13 mouse cellular contexts compared by ENCODE assay signal in the genomic region with DNA sequence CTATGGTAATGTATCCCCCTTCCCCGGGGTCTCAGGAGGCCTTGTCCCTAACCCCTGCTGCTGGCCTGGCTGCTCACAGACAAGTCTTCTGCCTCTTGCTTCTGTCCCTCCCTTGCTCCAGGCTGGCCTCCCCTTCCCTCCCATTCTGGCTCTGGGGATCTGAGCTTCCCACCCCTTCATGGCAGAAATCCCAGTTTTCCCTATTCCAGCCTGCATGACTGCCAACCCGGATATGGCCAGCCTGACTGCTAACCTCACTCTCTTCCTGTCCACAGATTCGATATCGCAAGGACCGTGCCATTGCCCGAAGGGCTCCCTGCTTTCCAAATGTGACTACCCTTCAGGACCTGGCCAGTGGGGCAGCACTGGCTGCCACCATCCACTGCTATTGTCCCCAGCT. TPM values are rescaled to one million over a fixed set of nuclear protein-coding genes. Genes with fewer than 3 reads are reported as not detected.
DNase-seq lines count a peak whose midpoint lies in the region; ATAC-seq and TF ChIP-seq lines count a peak whose summit lies in the region.
"Had no signal": no experiment of that assay in that cellular context is flagged by ENCODE, and none has a peak within 500 bp of the region (broad histone marks: within the 10 kb centered on the region; RNA-seq: fewer than 3 reads in every experiment).

No protein-coding gene starts in this region.

- 79% methylated on average over 6 of the region's 6 CpGs for whole genome bisulfite sequencing in heart, embryonic 12.5 days
- WGBS in lung, embryonic 14.5 days: 89% methylated on average over 6 of the region's 6 CpGs
- WGBS in forebrain, embryonic 13.5 days: 94% methylated on average over 6 of the region's 6 CpGs

- H3K4me1 ChIP-seq in heart, embryonic 12.5 days (replicated peaks): no peaks in the 10 kb centered on the region
- peaks cover 67% of the 10 kb centered on the region for H3K4me1 ChIP-seq in E14TG2a.4 (replicated peaks; ENCODE audit: low read depth, low read length)
- H3K4me1 ChIP-seq in lung, embryonic 14.5 days (ENCODE audit: insufficient read depth): no peaks in the 10 kb centered on the region
- H3K4me1 ChIP-seq in forebrain, embryonic 13.5 days: no peaks in the 10 kb centered on the region
- H3K4me1 ChIP-seq: hindbrain, embryonic 12.5 days; stomach, embryonic 15.5 days had no signal

- TF ChIP-seq CTCF in E14TG2a.4 (conservative IDR thresholded peaks at IDR 0.05; ENCODE audit: low read length): no peak
- no peak for TF ChIP-seq CTCF in lung, embryonic 14.5 days (IDR thresholded peaks at IDR 0.05; ENCODE audit: low read depth)

- ATAC-seq in heart, embryonic 12.5 days (ENCODE audit: insufficient number of reproducible peaks, low FRiP score): no peak
- ATAC-seq in lung, embryonic 14.5 days (ENCODE audit: insufficient read depth): peak; percentile 38; the same call in 1 of the 2 replicates
- ATAC-seq in forebrain, embryonic 13.5 days: no peak
- ATAC-seq: liver, postnatal 0 days had no signal

- H3K27ac ChIP-seq in heart, embryonic 12.5 days (ENCODE audit: poor library complexity, severe bottlenecking): no peak overlapping the region
- no peak overlapping the region for H3K27ac ChIP-seq in lung, embryonic 14.5 days (ENCODE audit: low read depth)
- H3K27ac ChIP-seq in forebrain, embryonic 13.5 days: no peak overlapping the region
- H3K27ac ChIP-seq: hindbrain, embryonic 12.5 days; stomach, embryonic 15.5 days had no signal

- DNase-seq in heart, adult 11 months: peak; percentile 98
- DNase-seq in gastrocnemius, postnatal 36 days: peak; percentile 39 to 54
- DNase-seq in lung, embryonic 14.5 days: peak; percentile 67
- DNase-seq in right cerebral cortex, postnatal 10 days (ENCODE audit: low spot score in 2 of 2): no peak
- DNase-seq in cerebellum, adult 11-12 months: no peak
- DNase-seq: liver, postnatal 0 days had no signal

- no peak overlapping the region for H3K9ac ChIP-seq in heart, embryonic 12.5 days
- H3K9ac ChIP-seq in lung, embryonic 14.5 days: no peak overlapping the region
- no peak overlapping the region for H3K9ac ChIP-seq in forebrain, embryonic 13.5 days
- H3K9ac ChIP-seq: hindbrain, embryonic 12.5 days; liver, postnatal 0 days; stomach, embryonic 15.5 days had no signal

- H3K27me3 ChIP-seq in heart, embryonic 12.5 days (replicated peaks): no peaks in the 10 kb centered on the region
- no peaks in the 10 kb centered on the region for H3K27me3 ChIP-seq in E14TG2a.4 (ENCODE audit: insufficient read depth, low read length)
- H3K27me3 ChIP-seq in lung, embryonic 14.5 days (ENCODE audit: insufficient read depth, low read length): no peaks in the 10 kb centered on the region
- no peaks in the 10 kb centered on the region for H3K27me3 ChIP-seq in forebrain, embryonic 13.5 days
- H3K27me3 ChIP-seq: hindbrain, embryonic 12.5 days; stomach, embryonic 15.5 days had no signal

- no peaks in the 10 kb centered on the region for H3K36me3 ChIP-seq in heart, embryonic 12.5 days
- peaks cover 76% of the 10 kb centered on the region for H3K36me3 ChIP-seq in E14TG2a.4 (ENCODE audit: insufficient read depth, low read length)
- 0 out of 2 replicates have a peak, but pooled peaks cover 2% of the 10 kb centered on the region for H3K36me3 ChIP-seq in lung, embryonic 14.5 days (ENCODE audit: insufficient read depth)
- H3K36me3 ChIP-seq in forebrain, embryonic 13.5 days (ENCODE audit: poor library complexity, severe bottlenecking): peaks cover 74% of the 10 kb centered on the region

- H3K4me2 ChIP-seq in heart, embryonic 12.5 days: no peak overlapping the region
- H3K4me2 ChIP-seq in lung, embryonic 14.5 days: no peak overlapping the region
- no peak overlapping the region for H3K4me2 ChIP-seq in forebrain, embryonic 13.5 days
- H3K4me2 ChIP-seq: hindbrain, embryonic 12.5 days; stomach, embryonic 15.5 days had no signal

- intact Hi-C loops in gastrocnemius, postnatal 36 days (cut with DNase I): no loop called here

- H3K4me3 ChIP-seq in heart, embryonic 12.5 days: no peak overlapping the region
- H3K4me3 ChIP-seq in E14TG2a.4 (replicated peaks; ENCODE audit: low read length): peak overlapping the region; percentile 76; the same call in 1 of the 2 replicates
- H3K4me3 ChIP-seq in lung, embryonic 14.5 days (ENCODE audit: low read depth, low read length): no peak overlapping the region
- H3K4me3 ChIP-seq in forebrain, embryonic 13.5 days: no peak overlapping the region
- H3K4me3 ChIP-seq: hindbrain, embryonic 12.5 days; myocyte; stomach, embryonic 15.5 days had no signal

- H3K9me3 ChIP-seq in heart, embryonic 12.5 days (replicated peaks): no peaks in the 10 kb centered on the region
- H3K9me3 ChIP-seq in E14TG2a.4 (ENCODE audit: low read length): no peaks in the 10 kb centered on the region
- no peaks in the 10 kb centered on the region for H3K9me3 ChIP-seq in lung, embryonic 14.5 days (ENCODE audit: low read depth, low read length)
- no peaks in the 10 kb centered on the region for H3K9me3 ChIP-seq in forebrain, embryonic 13.5 days (replicated peaks)
- H3K9me3 ChIP-seq: hindbrain, embryonic 12.5 days; stomach, embryonic 15.5 days had no signal

RNA-seq across cellular contexts. Expression of gene Camsap3, which starts 13.3 kb away (rescaled TPM):
- 1.4 and 2.4 TPM in 2 replicates for polyA plus RNA-seq in heart, embryonic 12.5 days (2016; fragmentation: Nextera tagmentation; extraction: Ambion mirVana)
- under 1 TPM; 0.36 to 0.54 TPM for total RNA-seq in gastrocnemius, postnatal 36 days (2021)
- 6.8 and 7.5 TPM in 2 replicates for polyA plus RNA-seq in lung, embryonic 14.5 days (2014; fragmentation: Nextera tagmentation; extraction: Ambion mirVana)
- 19.5 and 19.9 TPM in 2 replicates for polyA plus RNA-seq in forebrain, embryonic 13.5 days (2015; fragmentation: Nextera tagmentation; extraction: Ambion mirVana)

RNA-seq across cellular contexts. Expression of gene Xab2, which starts 20.7 kb away (rescaled TPM):
- 33.8 and 34.9 TPM in 2 replicates for polyA plus RNA-seq in heart, embryonic 12.5 days (2016; fragmentation: Nextera tagmentation; extraction: Ambion mirVana)
- 10 to 100 TPM in 1 of 2 experiments, 1 to 10 TPM in 1; 10.0 to 10.8 TPM for total RNA-seq in gastrocnemius, postnatal 36 days (2021)
- 55.6 and 55.9 TPM in 2 replicates for polyA plus RNA-seq in lung, embryonic 14.5 days (2014; fragmentation: Nextera tagmentation; extraction: Ambion mirVana)
- polyA plus RNA-seq in forebrain, embryonic 13.5 days (2015; fragmentation: Nextera tagmentation; extraction: Ambion mirVana): 64.0 and 72.5 TPM in 2 replicates

RNA-seq across cellular contexts. Expression of gene Pet100, which starts 20.9 kb away (rescaled TPM):
- polyA plus RNA-seq in heart, embryonic 12.5 days (2016; fragmentation: Nextera tagmentation; extraction: Ambion mirVana): 110 and 115 TPM in 2 replicates
- total RNA-seq in gastrocnemius, postnatal 36 days (2021): 10 to 100 TPM; 73.8 to 77.0 TPM
- 79.4 and 92.1 TPM in 2 replicates for polyA plus RNA-seq in lung, embryonic 14.5 days (2014; fragmentation: Nextera tagmentation; extraction: Ambion mirVana)
- 113 and 138 TPM in 2 replicates for polyA plus RNA-seq in forebrain, embryonic 13.5 days (2015; fragmentation: Nextera tagmentation; extraction: Ambion mirVana)

RNA-seq across cellular contexts. Expression of gene Pcp2, which starts 24.9 kb away (rescaled TPM):
- polyA plus RNA-seq in heart, embryonic 12.5 days (2016; fragmentation: Nextera tagmentation; extraction: Ambion mirVana): 0.33 TPM in 1 of 2 replicates, not detected in the other
- not detected for total RNA-seq in gastrocnemius, postnatal 36 days (2021)
- not detected in 2 replicates for polyA plus RNA-seq in lung, embryonic 14.5 days (2014; fragmentation: Nextera tagmentation; extraction: Ambion mirVana)
- 0.17 and 0.35 TPM in 2 replicates for polyA plus RNA-seq in forebrain, embryonic 13.5 days (2015; fragmentation: Nextera tagmentation; extraction: Ambion mirVana)
- total RNA-seq: left cerebral cortex, postnatal 25 days had no signal
- polyA plus RNA-seq: stomach, embryonic 15.5 days had no signal

RNA-seq across cellular contexts. Expression of gene Stxbp2, which starts 30.4 kb away (rescaled TPM):
- 48.2 and 60.0 TPM in 2 replicates for polyA plus RNA-seq in heart, embryonic 12.5 days (2016; fragmentation: Nextera tagmentation; extraction: Ambion mirVana)
- 1 to 10 TPM; 2.4 to 3.0 TPM for total RNA-seq in gastrocnemius, postnatal 36 days (2021)
- 61.4 and 64.0 TPM in 2 replicates for polyA plus RNA-seq in lung, embryonic 14.5 days (2014; fragmentation: Nextera tagmentation; extraction: Ambion mirVana)
- polyA plus RNA-seq in forebrain, embryonic 13.5 days (2015; fragmentation: Nextera tagmentation; extraction: Ambion mirVana): 35.7 and 40.1 TPM in 2 replicates

Comparison
In these comparisons a context has a peak if more than half of its experiments do, and no peak if none do; other contexts are left out.
1. DNase-seq: peak in heart, adult 11 months (single experiment), gastrocnemius, postnatal 36 days (2 of 2) and lung, embryonic 14.5 days (single experiment); none in right cerebral cortex, postnatal 10 days (0 of 2) and cerebellum, adult 11-12 months (single experiment).